Mouse (Mus musculus): Measurements from ENCODE around the gene Lrig1. TPM values are rescaled to one million over a fixed set of nuclear protein-coding genes. Genes with fewer than 3 reads are reported as not detected.

Gene Lrig1
- 19.0 and 23.5 TPM in 2 replicates for polyA plus RNA-seq (2015; fragmentation: Nextera tagmentation; extraction: Ambion mirVana)

DNA sequence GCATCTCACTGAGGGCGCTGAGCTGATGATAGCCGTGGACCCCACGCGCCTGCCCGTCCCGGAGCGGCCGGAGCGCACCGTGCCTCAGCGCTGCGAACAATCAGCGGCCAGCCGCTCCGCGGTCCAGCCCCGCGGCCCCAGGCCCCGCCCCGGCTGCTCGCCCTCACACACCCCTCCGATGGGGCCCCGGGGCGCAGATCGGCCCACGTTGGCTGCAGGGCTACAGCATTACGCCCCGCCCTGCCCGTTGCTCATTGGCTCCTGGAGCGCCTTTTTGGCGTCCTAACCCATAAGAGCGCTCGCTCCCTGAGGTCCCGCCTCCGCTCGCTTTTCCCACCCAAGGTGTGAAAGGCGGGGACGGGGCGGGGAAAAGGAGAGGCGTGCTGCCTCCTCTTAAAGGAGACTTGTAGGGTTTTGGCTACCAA is at the start of gene Lrig1:
Gene Lrig1 (minus strand): TSS at position 92 of the 425 bp plus-strand sequence.
- Histone ChIP-seq H3K36me3 (no peaks in the 10 kb centered on the region), H3K9ac (peak within 1 kb of the TSS; percentile 96), H3K27me3 (peaks cover 5% of the 10 kb centered on the region; the same call in 1 of the 2 replicates), H3K4me3 (peak within 1 kb of the TSS; percentile 98), H3K4me1 (peaks cover 51% of the 10 kb centered on the region), H3K4me2 (replicated peaks) (peak within 1 kb of the TSS; percentile 90), H3K27ac (peak within 1 kb of the TSS; percentile 91), H3K9me3 (no peaks in the 10 kb centered on the region)
- WGBS: under 1% methylated on average over 40 of the region's 40 CpGs
- ATAC-seq (ENCODE audit: low FRiP score, low read depth): peak; percentile 99

DNA sequence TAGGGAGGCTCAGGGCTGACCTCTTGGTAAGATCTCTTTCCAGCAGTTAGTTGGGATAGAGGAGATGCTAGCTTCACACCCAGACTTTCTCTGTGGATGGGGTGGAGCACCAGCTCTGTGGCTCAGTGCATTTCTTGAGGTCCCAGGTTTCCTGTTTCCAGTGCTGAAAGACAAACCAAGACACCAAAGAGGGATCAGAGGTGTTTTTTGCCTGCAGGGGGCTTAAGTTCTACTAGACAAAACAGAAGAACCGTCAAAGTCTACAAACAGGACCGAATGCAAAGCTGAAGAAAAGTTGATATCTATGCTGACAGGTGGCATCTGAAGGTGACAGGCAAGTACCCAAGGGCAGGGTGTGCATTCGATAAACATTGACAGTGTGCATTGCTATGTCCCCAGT is 49.7 kb upstream of the Lrig1 start:
- H3K4me1 ChIP-seq: peaks cover under 1% of the 10 kb centered on the region; the same call in 1 of the 2 replicates
- H3K4me2 ChIP-seq (replicated peaks): no peak overlapping the region
- H3K36me3 ChIP-seq: no peaks in the 10 kb centered on the region
- H3K4me3 ChIP-seq: no peak overlapping the region
- H3K27ac ChIP-seq: no peak overlapping the region
- 80% methylated on average over 3 of the region's 3 CpGs for WGBS
- ATAC-seq (ENCODE audit: low FRiP score, low read depth): no peak
- no peaks in the 10 kb centered on the region for H3K27me3 ChIP-seq
- no peak overlapping the region for H3K9ac ChIP-seq
- 0 out of 2 replicates have a peak, but pooled peaks cover 2% of the 10 kb centered on the region for H3K9me3 ChIP-seq

GRCm38 (mm10) chr6:94748361-94748760 is 48.4 kb upstream of the Lrig1 start:
- no peak overlapping the region for H3K4me2 ChIP-seq (replicated peaks)
- WGBS: 58% methylated on average over 7 of the region's 7 CpGs
- H3K27ac ChIP-seq: no peak overlapping the region
- no peak for ATAC-seq (ENCODE audit: low FRiP score, low read depth)
- H3K9ac ChIP-seq: no peak overlapping the region
- no peaks in the 10 kb centered on the region for H3K36me3 ChIP-seq
- 0 out of 2 replicates have a peak, but pooled peaks cover 2% of the 10 kb centered on the region for H3K9me3 ChIP-seq
- no peaks in the 10 kb centered on the region for H3K27me3 ChIP-seq
- H3K4me3 ChIP-seq: no peak overlapping the region
- H3K4me1 ChIP-seq: no peaks in the 10 kb centered on the region

DNA sequence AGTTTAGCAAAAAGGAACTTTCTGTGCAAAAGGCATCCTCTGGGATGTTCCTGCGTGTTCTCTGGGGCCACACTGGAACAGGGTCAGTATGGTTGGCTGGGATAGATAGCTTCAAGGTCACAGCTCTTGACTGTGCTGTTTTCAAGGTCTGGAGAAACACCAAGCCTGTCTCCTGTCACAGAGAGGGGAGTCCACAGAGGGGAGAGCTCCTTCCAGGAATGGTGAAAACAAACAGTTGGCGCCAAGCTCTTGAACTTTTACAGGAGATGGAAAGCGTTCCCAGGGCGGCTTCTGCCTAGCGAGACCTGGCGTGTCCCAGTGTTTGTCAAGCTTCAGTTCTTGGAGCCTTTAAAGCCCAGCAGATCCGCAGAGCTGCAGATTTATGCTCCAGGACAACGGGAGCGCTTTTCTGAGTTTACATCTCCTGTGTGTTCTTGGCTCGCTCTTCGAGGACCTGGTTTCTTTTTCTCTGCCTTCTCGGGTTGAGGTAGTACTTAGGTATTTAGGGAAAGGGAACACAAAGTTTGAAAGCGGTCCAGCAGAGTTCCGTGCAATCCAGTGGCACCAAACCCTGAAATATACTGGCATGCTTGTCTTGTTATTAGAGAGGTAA is 40.3 kb upstream of the Lrig1 start:
- H3K9ac ChIP-seq: no peak overlapping the region
- ATAC-seq (ENCODE audit: low FRiP score, low read depth): no peak
- H3K9me3 ChIP-seq: no peaks in the 10 kb centered on the region
- WGBS: 73% methylated on average over 14 of the region's 14 CpGs
- H3K27me3 ChIP-seq: no peaks in the 10 kb centered on the region
- no peaks in the 10 kb centered on the region for H3K36me3 ChIP-seq
- no peak overlapping the region for H3K4me3 ChIP-seq
- no peak overlapping the region for H3K4me2 ChIP-seq (replicated peaks)
- H3K4me1 ChIP-seq: no peaks in the 10 kb centered on the region
- no peak overlapping the region for H3K27ac ChIP-seq

DNA sequence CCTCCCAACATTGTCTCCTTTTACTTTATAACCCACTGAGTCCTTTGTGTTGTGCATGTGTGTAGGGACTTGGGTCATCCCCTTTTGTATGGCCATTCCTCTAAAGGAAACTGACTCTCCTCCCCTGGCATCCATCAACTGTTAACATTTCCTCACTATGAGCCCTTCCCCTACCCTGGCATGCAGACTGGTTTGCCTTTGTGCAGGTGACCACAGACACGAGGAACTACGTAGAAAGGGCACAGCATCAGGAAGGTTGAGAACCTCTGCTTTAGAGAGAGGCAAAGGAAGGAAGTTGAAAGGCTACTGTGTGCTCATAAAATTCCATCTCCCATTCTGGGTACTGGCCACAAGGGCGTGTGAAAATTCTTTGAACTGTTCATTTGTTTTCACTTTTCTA is 38.7 kb upstream of the Lrig1 start:
- WGBS: 79% methylated on average over 3 of the region's 3 CpGs
- H3K4me1 ChIP-seq: peaks cover 10% of the 10 kb centered on the region
- no peaks in the 10 kb centered on the region for H3K9me3 ChIP-seq
- no peaks in the 10 kb centered on the region for H3K27me3 ChIP-seq
- no peak overlapping the region for H3K4me3 ChIP-seq
- ATAC-seq (ENCODE audit: low FRiP score, low read depth): no peak
- no peak overlapping the region for H3K4me2 ChIP-seq (replicated peaks)
- no peaks in the 10 kb centered on the region for H3K36me3 ChIP-seq
- no peak overlapping the region for H3K9ac ChIP-seq
- no peak overlapping the region for H3K27ac ChIP-seq

DNA sequence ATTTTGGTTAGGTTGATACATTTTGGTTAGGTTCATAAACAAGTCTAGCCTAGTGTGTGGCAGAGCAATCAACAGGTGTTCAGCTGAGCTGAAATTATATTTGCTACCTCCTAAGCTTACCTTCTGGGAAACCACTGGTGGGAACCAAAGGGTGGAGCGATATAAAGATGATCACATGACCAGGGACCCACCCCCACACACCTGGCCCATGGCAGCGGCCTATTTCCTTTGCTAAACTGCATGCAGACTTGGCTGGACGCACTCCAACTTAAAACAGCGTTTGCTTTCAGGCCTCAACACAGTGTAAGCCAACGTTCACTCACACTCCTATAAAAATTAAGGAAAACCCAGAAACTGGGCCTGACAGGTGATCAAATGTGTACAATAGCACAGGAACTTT is 33.9 kb upstream of the Lrig1 start:
- ATAC-seq (ENCODE audit: low FRiP score, low read depth): peak; percentile 66

DNA sequence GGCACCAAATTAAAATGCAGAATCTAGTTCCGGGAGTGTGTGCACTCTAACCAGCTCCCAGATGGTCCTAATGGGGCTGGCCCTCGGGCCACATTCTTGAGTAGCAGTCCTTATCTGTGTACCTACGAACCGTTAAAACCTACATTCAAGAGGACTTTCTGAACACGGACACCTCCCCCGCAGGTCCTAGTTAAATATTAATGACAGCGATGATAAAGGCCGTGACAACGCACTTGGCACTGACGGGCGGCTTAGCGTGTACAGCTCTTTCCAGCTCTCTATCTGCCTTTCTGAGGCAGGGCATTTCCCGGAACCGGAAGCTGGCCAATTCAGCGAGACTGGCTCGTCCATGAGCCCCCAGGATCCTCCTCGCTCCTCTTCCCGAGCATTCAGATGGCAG is 29.9 kb upstream of the Lrig1 start:
- Histone ChIP-seq H3K9me3 (no peaks in the 10 kb centered on the region), H3K27me3 (peaks cover 4% of the 10 kb centered on the region; the same call in 1 of the 2 replicates), H3K27ac (no peak overlapping the region), H3K4me3 (no peak overlapping the region), H3K4me2 (replicated peaks) (no peak overlapping the region), H3K36me3 (no peaks in the 10 kb centered on the region), H3K4me1 (peaks cover 23% of the 10 kb centered on the region), H3K9ac (no peak overlapping the region)
- no peak for ATAC-seq (ENCODE audit: low FRiP score, low read depth)
- WGBS: 62% methylated on average over 18 of the region's 18 CpGs

More for the DNA sequence above, 33.9 kb upstream of the Lrig1 start:
- peak overlapping the region; percentile 23; the same call in 1 of the 2 replicates for H3K27ac ChIP-seq
- no peaks in the 10 kb centered on the region for H3K9me3 ChIP-seq
- peaks cover 25% of the 10 kb centered on the region for H3K4me1 ChIP-seq
- WGBS: 31% methylated on average over 5 of the region's 5 CpGs
- H3K4me2 ChIP-seq (replicated peaks): no peak overlapping the region
- H3K9ac ChIP-seq: no peak overlapping the region
- H3K27me3 ChIP-seq: peaks cover 4% of the 10 kb centered on the region; the same call in 1 of the 2 replicates
- no peaks in the 10 kb centered on the region for H3K36me3 ChIP-seq
- no peak overlapping the region for H3K4me3 ChIP-seq

DNA sequence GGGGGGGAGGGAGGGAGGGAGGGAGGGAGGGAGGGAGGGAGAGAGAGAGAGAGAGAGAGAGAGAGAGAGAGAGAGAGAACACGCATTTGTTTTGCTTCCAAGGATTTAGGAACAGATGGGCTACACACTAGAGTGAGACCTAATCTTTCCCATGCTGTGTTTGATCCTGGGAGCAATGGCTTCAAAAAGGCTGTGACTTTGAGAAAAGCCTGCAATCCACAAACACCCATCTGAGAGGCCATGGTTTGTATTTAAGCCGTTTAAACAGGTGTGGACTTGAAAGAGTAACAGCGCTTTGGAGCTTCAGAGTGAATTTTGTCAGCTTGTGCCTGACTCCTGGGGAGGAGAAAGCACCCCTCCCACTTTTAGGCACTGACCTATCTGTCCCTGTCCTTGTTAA is 29.2 kb upstream of the Lrig1 start:
- Histone ChIP-seq H3K9me3 (no peaks in the 10 kb centered on the region), H3K4me3 (no peak overlapping the region), H3K4me2 (replicated peaks) (no peak overlapping the region), H3K27me3 (peaks cover 4% of the 10 kb centered on the region; the same call in 1 of the 2 replicates), H3K9ac (no peak overlapping the region), H3K4me1 (peaks cover 20% of the 10 kb centered on the region), H3K27ac (no peak overlapping the region), H3K36me3 (no peaks in the 10 kb centered on the region)
- ATAC-seq (ENCODE audit: low FRiP score, low read depth): no peak
- 14% methylated on average over 3 of the region's 3 CpGs for WGBS

GRCm38 (mm10) chr6:94724612-94725011 is 24.7 kb upstream of the Lrig1 start:
- Histone ChIP-seq H3K27me3 (no peaks in the 10 kb centered on the region), H3K27ac (no peak overlapping the region), H3K4me2 (replicated peaks) (no peak overlapping the region), H3K9ac (no peak overlapping the region), H3K4me1 (0 out of 2 replicates have a peak, but pooled peaks cover 5% of the 10 kb centered on the region), H3K9me3 (no peaks in the 10 kb centered on the region), H3K4me3 (no peak overlapping the region), H3K36me3 (no peaks in the 10 kb centered on the region)
- ATAC-seq (ENCODE audit: low FRiP score, low read depth): no peak
- WGBS: 72% methylated on average over 1 of the region's 1 CpGs

DNA sequence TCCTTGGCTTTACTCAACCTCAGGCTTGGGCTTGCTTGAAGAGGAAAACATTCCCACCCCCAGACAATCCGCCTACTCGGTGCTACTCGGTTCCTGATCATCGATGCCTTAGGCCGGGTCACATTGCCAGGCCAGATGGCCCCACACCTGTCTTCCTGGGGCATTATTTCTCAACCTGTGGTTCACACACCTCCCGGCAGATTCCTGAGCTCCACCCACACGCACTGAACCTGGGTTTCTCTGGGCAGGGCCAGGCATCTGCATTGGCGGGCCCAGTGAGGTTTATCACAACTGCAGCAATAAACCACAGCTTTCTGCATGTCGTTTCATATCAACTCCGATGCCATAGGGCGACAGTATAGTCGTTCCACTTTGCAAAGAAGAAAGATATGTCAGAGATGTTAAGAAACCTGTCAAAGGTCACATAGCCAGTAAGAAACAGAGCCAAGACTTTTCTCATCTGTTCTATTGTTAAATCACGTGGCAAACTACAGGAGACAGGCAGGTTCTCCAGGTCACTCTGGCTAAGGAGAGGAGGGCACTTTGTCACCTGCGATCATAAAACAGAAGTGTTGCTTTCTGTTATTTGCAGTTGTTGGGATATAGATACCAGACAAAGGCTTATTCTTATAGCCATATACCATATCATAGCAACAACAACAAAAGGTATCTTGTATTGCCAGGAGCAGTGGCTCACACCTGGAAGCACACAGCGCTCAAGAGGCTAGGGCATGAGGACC is 18.8 kb upstream of the Lrig1 start:
- Histone ChIP-seq H3K9ac (no peak overlapping the region), H3K9me3 (no peaks in the 10 kb centered on the region), H3K27ac (0 out of 2 replicates have a peak overlapping the region, but pooled peaks have one; percentile 84), H3K4me2 (replicated peaks) (no peak overlapping the region), H3K27me3 (no peaks in the 10 kb centered on the region), H3K4me1 (peaks cover 31% of the 10 kb centered on the region), H3K4me3 (no peak overlapping the region), H3K36me3 (no peaks in the 10 kb centered on the region)
- ATAC-seq (ENCODE audit: low FRiP score, low read depth): peak; percentile 13; the same call in 1 of the 2 replicates
- WGBS: 66% methylated on average over 15 of the region's 15 CpGs

- H3K4me1 ChIP-seq: peaks cover 31% of the 10 kb centered on the region
- H3K4me3 ChIP-seq: no peak overlapping the region
- H3K27ac ChIP-seq: peak overlapping the region; percentile 84
Measured at GRCm38 (mm10) chr6:94717705-94718489, 17.9 kb upstream of the Lrig1 start.

DNA sequence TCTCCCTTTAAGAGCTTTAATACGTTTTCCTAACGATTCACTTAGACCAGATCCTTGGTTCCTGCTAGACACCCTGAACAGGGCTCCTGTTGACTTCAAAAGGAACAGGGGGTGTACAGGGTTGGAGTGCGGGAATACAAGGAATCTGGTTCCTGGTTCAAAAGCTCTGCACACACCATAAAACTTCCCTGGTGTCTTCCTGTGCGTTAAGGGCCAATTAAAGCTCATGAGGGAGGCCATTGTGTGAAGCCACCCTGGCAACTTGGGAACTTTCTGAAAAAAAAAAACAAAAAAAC is 15.6 kb upstream of the Lrig1 start:
- H3K4me1 ChIP-seq: peaks cover 31% of the 10 kb centered on the region
- no peaks in the 10 kb centered on the region for H3K36me3 ChIP-seq
- WGBS: 3% methylated on average over 4 of the region's 4 CpGs
- H3K9me3 ChIP-seq: no peaks in the 10 kb centered on the region
- H3K27ac ChIP-seq: no peak overlapping the region
- no peak overlapping the region for H3K4me3 ChIP-seq
- peak overlapping the region; percentile 29; the same call in 1 of the 2 replicates for H3K4me2 ChIP-seq (replicated peaks)
- no peak overlapping the region for H3K9ac ChIP-seq
- no peak for ATAC-seq (ENCODE audit: low FRiP score, low read depth)
- H3K27me3 ChIP-seq: no peaks in the 10 kb centered on the region

More at GRCm38 (mm10) chr6:94717705-94718489, 17.9 kb upstream of the Lrig1 start:
- Histone ChIP-seq H3K9me3 (no peaks in the 10 kb centered on the region), H3K27me3 (no peaks in the 10 kb centered on the region), H3K36me3 (no peaks in the 10 kb centered on the region), H3K9ac (no peak overlapping the region), H3K4me2 (replicated peaks) (0 out of 2 replicates have a peak overlapping the region, but pooled peaks have one; percentile 7)
- ATAC-seq (ENCODE audit: low FRiP score, low read depth): peak; percentile 71
- 23% methylated on average over 7 of the region's 7 CpGs for WGBS

All from limb, embryonic 13.5 days (tissue).